Mouse (Mus musculus): Measurements from ENCODE around the gene Cth.

The Cth gene

GRCm38 (mm10) chr3:157910262-157910661 lies 14.6 kb downstream of the Cth start:
- DNase-seq (ENCODE audit: low spot score) = no peak

GRCm38 (mm10) chr3:157908166-157908565 lies 16.7 kb downstream of the Cth start:
- DNase-seq (ENCODE audit: low spot score) = no peak

GRCm38 (mm10) chr3:157901721-157902120 lies 23.2 kb downstream of the Cth start:
- no peak for DNase-seq (ENCODE audit: low spot score)

- no peak for DNase-seq (ENCODE audit: low spot score)
Measured at GRCm38 (mm10) chr3:157899986-157900385, 24.9 kb downstream of the Cth start.

GRCm38 (mm10) chr3:157897645-157898044 lies 27.2 kb downstream of the Cth start:
- DNase-seq (ENCODE audit: low spot score) = no peak

GRCm38 (mm10) chr3:157891819-157892218 lies 33.1 kb downstream of the Cth start:
- no peak for DNase-seq (ENCODE audit: low spot score)

GRCm38 (mm10) chr3:157884081-157884643 lies 40.7 kb downstream of the Cth start:
- DNase-seq (ENCODE audit: low spot score) = no peak

- DNase-seq (ENCODE audit: low spot score) = no peak
Measured at GRCm38 (mm10) chr3:157883085-157883484, 41.8 kb downstream of the Cth start.

- no peak for DNase-seq (ENCODE audit: low spot score)
Measured at GRCm38 (mm10) chr3:157881992-157882391, 42.9 kb downstream of the Cth start.

- no peak for DNase-seq (ENCODE audit: low spot score)
Measured at GRCm38 (mm10) chr3:157880983-157881382, 43.9 kb downstream of the Cth start.

GRCm38 (mm10) chr3:157877847-157878246 lies 47.0 kb downstream of the Cth start:
- DNase-seq (ENCODE audit: low spot score) = no peak

- DNase-seq (ENCODE audit: low spot score) = peak; percentile 53
Measured at GRCm38 (mm10) chr3:157876439-157877156, 48.3 kb downstream of the Cth start.

- DNase-seq (ENCODE audit: low spot score) = no peak
Measured at GRCm38 (mm10) chr3:157872897-157873296, 52.0 kb downstream of the Cth start.

- DNase-seq (ENCODE audit: low spot score) = no peak
Measured at GRCm38 (mm10) chr3:157867836-157868235, 57.0 kb downstream of the Cth start.

- no peak for DNase-seq (ENCODE audit: low spot score)
Measured at GRCm38 (mm10) chr3:157866251-157866650, 58.6 kb downstream of the Cth start.

GRCm38 (mm10) chr3:157865848-157866247 lies 59.0 kb downstream of the Cth start:
- no peak for DNase-seq (ENCODE audit: low spot score)

GRCm38 (mm10) chr3:157865431-157865830 lies 59.4 kb downstream of the Cth start:
- no peak for DNase-seq (ENCODE audit: low spot score)

GRCm38 (mm10) chr3:157852806-157853205 lies 72.1 kb downstream of the Cth start:
- DNase-seq (ENCODE audit: low spot score) = no peak

- DNase-seq (ENCODE audit: low spot score) = no peak
Measured at GRCm38 (mm10) chr3:157848503-157848902, 76.4 kb downstream of the Cth start.

GRCm38 (mm10) chr3:157847338-157848284 lies 77.3 kb downstream of the Cth start:
- no peak for DNase-seq (ENCODE audit: low spot score)
